Mouse (Mus musculus) MEL (cell line): Measurements from ENCODE around the gene B3gat3. TPM values are rescaled to one million over a fixed set of nuclear protein-coding genes. Genes with fewer than 3 reads are reported as not detected.
A peak's percentile ranks its signal among the peaks of the same experiment; 100 is the strongest.
"Not testable (repeated sequence)": the region's sequence is repeated elsewhere in the genome, so short reads cannot be mapped to it uniquely, and the experiment has no call there.

ENCODE experiments used
- DNase-seq: peaks from one replicate; pipeline ENCODE4 v3.0.0; 2011; ENCODE audit warnings: low read depth, low spot score
- H3K27ac ChIP-seq: 2 replicates; pipeline ENCODE4 v1.5.1; 2012; ENCODE audit warnings: low read depth, mild to moderate bottlenecking, control low read depth, low read length, moderate library complexity; ENCODE audit not compliant: control insufficient read depth
- H3K27me3 ChIP-seq, 2 experiments: fragments of 150-350 bp in 1 of 2; sonication (generic) in 1 of 2; 2 replicates each; pipeline ENCODE4 v1.6.1; 2012; ENCODE audit warnings: low read length in 2 of 2, mild to moderate bottlenecking in 2 of 2, improper control_type of control experiment in 1 of 2, moderate library complexity in 1 of 2; ENCODE audit not compliant: insufficient read depth in 2 of 2, control insufficient read depth in 1 of 2
- H3K36me3 ChIP-seq, 2 experiments: 2 replicates each; pipeline ENCODE4 v1.6.1; 2012 to 2014; ENCODE audit warnings: low read length in 2 of 2, improper control_type of control experiment in 1 of 2, inconsistent platforms in 1 of 2, mild to moderate bottlenecking in 1 of 2; ENCODE audit not compliant: insufficient read depth in 2 of 2, control insufficient read depth in 1 of 2
- H3K4me1 ChIP-seq, 2 experiments: fragments of 150-350 bp in 1 of 2; sonication (generic) in 1 of 2; 2 replicates each; pipeline ENCODE4 v1.6.1; 2012; ENCODE audit warnings: low read length in 2 of 2, improper control_type of control experiment in 1 of 2, mild to moderate bottlenecking in 1 of 2; ENCODE audit not compliant: insufficient read depth in 2 of 2, control insufficient read depth in 1 of 2
- H3K4me3 ChIP-seq, 2 experiments: fragments of 150-350 bp in 1 of 2; sonication (generic) in 1 of 2; 2 replicates each; pipeline ENCODE4 v1.5.1; 2012; ENCODE audit warnings: low read depth in 2 of 2, low read length in 2 of 2, mild to moderate bottlenecking in 2 of 2, moderate library complexity in 2 of 2, control low read depth in 1 of 2, improper control_type of control experiment in 1 of 2; ENCODE audit not compliant: control insufficient read depth in 1 of 2, insufficient read depth in 1 of 2
- H3K79me2 ChIP-seq: 2 replicates; pipeline ENCODE4 v1.6.1; 2012; ENCODE audit warnings: mild to moderate bottlenecking, low read length, moderate library complexity; ENCODE audit not compliant: control insufficient read depth, poor library complexity, insufficient read depth
- H3K9ac ChIP-seq: 2 replicates; pipeline ENCODE4 v1.6.1; 2012; ENCODE audit warnings: low read depth, mild to moderate bottlenecking, control low read depth, low read length, moderate library complexity; ENCODE audit not compliant: control insufficient read depth, poor library complexity, severe bottlenecking
- H3K9me3 ChIP-seq: fragments of 150-350 bp; sonication (generic); replicated peaks from 2 replicates; pipeline ENCODE4 v1.6.1; 2012; ENCODE audit warnings: mild to moderate bottlenecking, low read length, improper control_type of control experiment, moderate library complexity; ENCODE audit not compliant: insufficient read depth
- CHD1 ChIP-seq: IDR thresholded peaks from 2 replicates; pipeline ENCODE4 v1.6.1; 2012; ENCODE audit warnings: low read depth, mild to moderate bottlenecking, inconsistent platforms, low read length, improper control_type of control experiment
- CTCF ChIP-seq, 3 experiments: IDR thresholded peaks in 2 of 3; conservative IDR thresholded peaks in 1 of 3; 2 replicates each; pipeline ENCODE4 v1.5.1; 2011 to 2012; ENCODE audit warnings: low read length in 3 of 3, low read depth in 2 of 3, mild to moderate bottlenecking in 2 of 3, improper control_type of control experiment in 1 of 3, inconsistent platforms in 1 of 3, mixed read lengths in 1 of 3, moderate library complexity in 1 of 3; ENCODE audit not compliant: control insufficient read depth in 1 of 3, insufficient read depth in 1 of 3, poor library complexity in 1 of 3, severe bottlenecking in 1 of 3
- JUND ChIP-seq: IDR thresholded peaks from 2 replicates; pipeline ENCODE4 v1.6.1; 2011; ENCODE audit warnings: low read depth, mild to moderate bottlenecking, improper control_type of control experiment, low read length
- MYB ChIP-seq: IDR thresholded peaks from 2 replicates; pipeline ENCODE4 v1.6.1; 2011; ENCODE audit warnings: mild to moderate bottlenecking, low read depth, low read length, improper control_type of control experiment
- MYC ChIP-seq: IDR thresholded peaks from 2 replicates; pipeline ENCODE4 v1.6.1; 2011; ENCODE audit warnings: low read depth, mild to moderate bottlenecking, low read length, improper control_type of control experiment, moderate library complexity
- SIN3A ChIP-seq: IDR thresholded peaks from 2 replicates; pipeline ENCODE4 v1.6.1; 2012; ENCODE audit warnings: low read length, improper control_type of control experiment, inconsistent platforms
- SMC3 ChIP-seq: IDR thresholded peaks from 2 replicates; pipeline ENCODE4 v1.6.1; 2011; ENCODE audit warnings: low read depth, low read length, improper control_type of control experiment
- ZC3H11A ChIP-seq: IDR thresholded peaks from 2 replicates; pipeline ENCODE4 v1.6.1; 2012; ENCODE audit warnings: low read depth, mild to moderate bottlenecking, inconsistent platforms, low read length, improper control_type of control experiment
- ZMIZ1 ChIP-seq: IDR thresholded peaks from 2 replicates; pipeline ENCODE4 v1.6.1; 2012; ENCODE audit warnings: low read depth, mild to moderate bottlenecking, inconsistent platforms, low read length, improper control_type of control experiment, moderate library complexity
- ZNF384 ChIP-seq: IDR thresholded peaks from 2 replicates; pipeline ENCODE4 v1.6.1; 2012; ENCODE audit warnings: low read depth, mild to moderate bottlenecking, inconsistent platforms, low read length, improper control_type of control experiment
- polyA plus RNA-seq, 2 experiments: library from polyadenylated mRNA; stranded (reverse) in 1 of 2; unstranded in 1 of 2; fragments of >175 nt in 1 of 2; fragments of >200 nt in 1 of 2; gene quantifications; 2 replicates each; pipeline versions ENCODE4 v1.2.1 to v1.2.4; 2012; ENCODE audit warnings: low replicate concordance in 2 of 2, low read depth in 1 of 2; ENCODE audit not compliant: insufficient read length in 2 of 2, insufficient read depth in 1 of 2, missing spikeins in 1 of 2
- total RNA-seq: library from RNA; depleted of rRNA; stranded (reverse); fragments of 300-350 nt; gene quantifications from 2 replicates; pipeline ENCODE4 v1.2.3, GENCODE M21; 2012

B3gat3 gene
- total and polyA plus RNA-seq, 3 experiments = 26.2 to 35.4 TPM; not detected in 1

- Histone ChIP-seq H3K9me3 (no peaks in the 10 kb centered on the region), H3K79me2 (peaks cover 53% of the 10 kb centered on the region), H3K36me3 (peaks cover 26 to 39% of the 10 kb centered on the region in 2 experiments), H3K4me3 (peak overlapping the region; percentile 91 to 93), H3K9ac (peak overlapping the region; percentile 94), H3K4me1 (peaks cover 6 to 25% of the 10 kb centered on the region in 2 experiments), H3K27me3 (no peaks in the 10 kb centered on the region), H3K27ac (peak overlapping the region; percentile 81)
- TF ChIP-seq MYB (no peak), CHD1 (no peak), JUND (no peak), ZC3H11A (no peak), ZMIZ1 (0 out of 2 replicates have a peak, but pooled peaks have one; percentile 43), SIN3A (no peak)
- no peak for DNase-seq
These were observed 47.7 kb downstream of the B3gat3 start for GRCm38 (mm10) chr19:8967893-8968292.

- peaks cover 67% of the 10 kb centered on the region for H3K79me2 ChIP-seq
- H3K4me1 ChIP-seq = peaks cover 6 to 25% of the 10 kb centered on the region in 2 experiments
- not testable (repeated sequence) for H3K27me3 ChIP-seq, H3K4me3 ChIP-seq, H3K9ac ChIP-seq, DNase-seq, H3K9me3 ChIP-seq, H3K27ac ChIP-seq
- peaks cover 53 to 73% of the 10 kb centered on the region in 2 experiments for H3K36me3 ChIP-seq
These were observed 52.3 kb downstream of the B3gat3 start for GRCm38 (mm10) chr19:8972491-8972890.

- no peak overlapping the region for H3K4me3 ChIP-seq
- no peak for DNase-seq
- H3K9ac ChIP-seq = no peak overlapping the region
- peaks cover 46% of the 10 kb centered on the region for H3K79me2 ChIP-seq
- no peak for TF ChIP-seq ZC3H11A
- TF ChIP-seq SMC3 = peak; percentile 39
- peak in 1 of 3 experiments; percentile 28; a peak in 2 of 6 replicates for TF ChIP-seq CTCF (IDR thresholded peaks at IDR 0.05 in 2 of 3, conservative IDR thresholded peaks at IDR 0.05 in 1 of 3; ENCODE audit: control insufficient read depth in 1 of 3, insufficient read depth in 1 of 3, low read depth in 2 of 3, low read length in 3 of 3, poor library complexity in 1 of 3, severe bottlenecking in 1 of 3)
- TF ChIP-seq MYC = no peak
- TF ChIP-seq ZNF384 = peak; percentile 20; the same call in 1 of the 2 replicates
- TF ChIP-seq, all 39 proteins: peak for 3
- H3K36me3 ChIP-seq = peaks cover 52 to 76% of the 10 kb centered on the region in 2 experiments
- peaks cover 3 to 22% of the 10 kb centered on the region in 2 experiments for H3K4me1 ChIP-seq
- H3K9me3 ChIP-seq = no peaks in the 10 kb centered on the region
- no peak overlapping the region; the same call in 1 of the 2 replicates for H3K27ac ChIP-seq
- no peaks in the 10 kb centered on the region for H3K27me3 ChIP-seq
These were observed 54.5 kb downstream of the B3gat3 start for GRCm38 (mm10) chr19:8974638-8975037.
